In genomic region chr2:72728699-72729098, GRCm38 (mm10) we compare ENCODE assay signal across 9 mouse cellular contexts.
DNase-seq lines count a peak whose midpoint lies in the region; ATAC-seq and TF ChIP-seq lines count a peak whose summit lies in the region.
"Had no signal": no experiment of that assay in that cellular context is flagged by ENCODE, and none has a peak within 500 bp of the region (broad histone marks: within the 10 kb centered on the region; RNA-seq: fewer than 3 reads in every experiment).

No protein-coding gene starts in this region.

- H3K9ac ChIP-seq in intestine, postnatal 0 days (ENCODE audit: low read depth, low read length) = no peak overlapping the region
- H3K9ac ChIP-seq in intestine, embryonic 16.5 days (ENCODE audit: low read depth, low read length) = no peak overlapping the region
- no peak overlapping the region for H3K9ac ChIP-seq in embryonic facial prominence, embryonic 14.5 days (ENCODE audit: low read depth, low read length)
- H3K9ac ChIP-seq: limb, embryonic 12.5 days had no signal

- no peak for TF ChIP-seq POLR2A in bone marrow, adult 2 months (IDR thresholded peaks at IDR 0.05; ENCODE audit: borderline replicate concordance, control insufficient read depth, low read depth, low read length)

- 54% methylated on average over 3 of the region's 3 CpGs for WGBS in intestine, postnatal 0 days
- WGBS in intestine, embryonic 16.5 days = 52% methylated on average over 3 of the region's 3 CpGs
- 39% methylated on average over 3 of the region's 3 CpGs for WGBS in bone marrow, adult 2 months
- 51% methylated on average over 3 of the region's 3 CpGs for WGBS in embryonic facial prominence, embryonic 14.5 days

- H3K9me3 ChIP-seq in intestine, postnatal 0 days (ENCODE audit: control insufficient read depth) = no peaks in the 10 kb centered on the region
- H3K9me3 ChIP-seq in intestine, embryonic 16.5 days (ENCODE audit: control insufficient read depth, low read length) = no peaks in the 10 kb centered on the region
- 0 out of 2 replicates have a peak, but pooled peaks cover 4% of the 10 kb centered on the region for H3K9me3 ChIP-seq in E14TG2a.4 (ENCODE audit: low read length)
- no peaks in the 10 kb centered on the region for H3K9me3 ChIP-seq in embryonic facial prominence, embryonic 14.5 days (ENCODE audit: control insufficient read depth, low read length)
- H3K9me3 ChIP-seq: limb, embryonic 12.5 days had no signal

- H3K4me2 ChIP-seq in intestine, postnatal 0 days (replicated peaks; ENCODE audit: low read depth) = no peak overlapping the region
- H3K4me2 ChIP-seq in intestine, embryonic 16.5 days (ENCODE audit: low read depth, low read length) = no peak overlapping the region
- H3K4me2 ChIP-seq in embryonic facial prominence, embryonic 14.5 days (ENCODE audit: low read depth, low read length) = no peak overlapping the region
- H3K4me2 ChIP-seq: limb, embryonic 12.5 days had no signal

- ATAC-seq in intestine, postnatal 0 days = no peak
- ATAC-seq in intestine, embryonic 16.5 days = no peak
- no peak for ATAC-seq in embryonic facial prominence, embryonic 14.5 days (ENCODE audit: low read depth)

- TF ChIP-seq CTCF in intestine, postnatal 0 days (IDR thresholded peaks at IDR 0.05; ENCODE audit: low read depth) = peak; percentile 87
- peak; percentile 82 for TF ChIP-seq CTCF in E14TG2a.4 (conservative IDR thresholded peaks at IDR 0.05; ENCODE audit: low read length)
- TF ChIP-seq CTCF in bone marrow, adult 2 months (IDR thresholded peaks at IDR 0.05; ENCODE audit: control insufficient read depth, insufficient read depth, low read length) = peak; percentile 44; the same call in 1 of the 2 replicates

- no peaks in the 10 kb centered on the region for H3K27me3 ChIP-seq in intestine, postnatal 0 days (replicated peaks; ENCODE audit: control insufficient read depth, insufficient read depth, low read length)
- no peaks in the 10 kb centered on the region for H3K27me3 ChIP-seq in intestine, embryonic 16.5 days (replicated peaks; ENCODE audit: control insufficient read depth, insufficient read depth, low read length)
- 0 out of 2 replicates have a peak, but pooled peaks cover 6% of the 10 kb centered on the region for H3K27me3 ChIP-seq in E14TG2a.4 (ENCODE audit: insufficient read depth, low read length)
- H3K27me3 ChIP-seq in embryonic facial prominence, embryonic 14.5 days (replicated peaks; ENCODE audit: control insufficient read depth, insufficient read depth, low read length) = no peaks in the 10 kb centered on the region
- H3K27me3 ChIP-seq: limb, embryonic 12.5 days had no signal

- H3K27ac ChIP-seq in intestine, postnatal 0 days (ENCODE audit: low read depth, low read length) = no peak overlapping the region
- no peak overlapping the region for H3K27ac ChIP-seq in intestine, embryonic 16.5 days (ENCODE audit: low read length)
- H3K27ac ChIP-seq in bone marrow, adult 2 months (ENCODE audit: control insufficient read depth, insufficient read depth, low read depth, low read length, poor library complexity) = no peak overlapping the region
- no peak overlapping the region for H3K27ac ChIP-seq in embryonic facial prominence, embryonic 14.5 days (replicated peaks; ENCODE audit: low read depth, low read length)
- H3K27ac ChIP-seq: limb, embryonic 12.5 days had no signal

- H3K4me1 ChIP-seq in intestine, postnatal 0 days (replicated peaks; ENCODE audit: control insufficient read depth, insufficient read depth, low read length) = no peaks in the 10 kb centered on the region
- no peaks in the 10 kb centered on the region for H3K4me1 ChIP-seq in intestine, embryonic 16.5 days (ENCODE audit: control insufficient read depth, insufficient read depth, low read length)
- H3K4me1 ChIP-seq in E14TG2a.4 (replicated peaks; ENCODE audit: low read depth, low read length) = 0 out of 2 replicates have a peak, but pooled peaks cover 5% of the 10 kb centered on the region
- no peaks in the 10 kb centered on the region for H3K4me1 ChIP-seq in bone marrow, adult 2 months (ENCODE audit: control insufficient read depth, insufficient read depth, low read length)
- H3K4me1 ChIP-seq in embryonic facial prominence, embryonic 14.5 days (ENCODE audit: control insufficient read depth, insufficient read depth, low read length) = peaks cover 4% of the 10 kb centered on the region; the same call in 1 of the 2 replicates
- H3K4me1 ChIP-seq: limb, embryonic 12.5 days had no signal

- H3K36me3 ChIP-seq in intestine, postnatal 0 days (ENCODE audit: control insufficient read depth, insufficient read depth) = no peaks in the 10 kb centered on the region
- no peaks in the 10 kb centered on the region for H3K36me3 ChIP-seq in intestine, embryonic 16.5 days (ENCODE audit: control insufficient read depth, insufficient read depth, low read length)
- H3K36me3 ChIP-seq in E14TG2a.4 (ENCODE audit: insufficient read depth, low read length) = no peaks in the 10 kb centered on the region
- no peaks in the 10 kb centered on the region for H3K36me3 ChIP-seq in embryonic facial prominence, embryonic 14.5 days (ENCODE audit: control insufficient read depth, insufficient read depth, low read length)
- H3K36me3 ChIP-seq: limb, embryonic 12.5 days had no signal

- DNase-seq in embryonic facial prominence, embryonic 14.5 days (ENCODE audit: low spot score) = peak; percentile 68
- peak; percentile 70 to 73 for DNase-seq in kidney, postnatal 4 days
- peak; percentile 71 for DNase-seq in lung, postnatal 10 days
- peak; percentile 38 for DNase-seq in thymus, postnatal 25 days

- H3K4me3 ChIP-seq in intestine, postnatal 0 days (ENCODE audit: low read depth, low read length) = no peak overlapping the region
- H3K4me3 ChIP-seq in intestine, embryonic 16.5 days (ENCODE audit: low read length) = no peak overlapping the region
- H3K4me3 ChIP-seq in E14TG2a.4 (replicated peaks; ENCODE audit: low read length) = no peak overlapping the region
- H3K4me3 ChIP-seq in bone marrow, adult 2 months (replicated peaks; ENCODE audit: control insufficient read depth, low read depth, low read length) = no peak overlapping the region
- no peak overlapping the region for H3K4me3 ChIP-seq in embryonic facial prominence, embryonic 14.5 days (ENCODE audit: low read depth, low read length)
- H3K4me3 ChIP-seq: limb, embryonic 12.5 days had no signal
